Mouse (Mus musculus): ENCODE data around the gene Lrrc4.

DNA sequence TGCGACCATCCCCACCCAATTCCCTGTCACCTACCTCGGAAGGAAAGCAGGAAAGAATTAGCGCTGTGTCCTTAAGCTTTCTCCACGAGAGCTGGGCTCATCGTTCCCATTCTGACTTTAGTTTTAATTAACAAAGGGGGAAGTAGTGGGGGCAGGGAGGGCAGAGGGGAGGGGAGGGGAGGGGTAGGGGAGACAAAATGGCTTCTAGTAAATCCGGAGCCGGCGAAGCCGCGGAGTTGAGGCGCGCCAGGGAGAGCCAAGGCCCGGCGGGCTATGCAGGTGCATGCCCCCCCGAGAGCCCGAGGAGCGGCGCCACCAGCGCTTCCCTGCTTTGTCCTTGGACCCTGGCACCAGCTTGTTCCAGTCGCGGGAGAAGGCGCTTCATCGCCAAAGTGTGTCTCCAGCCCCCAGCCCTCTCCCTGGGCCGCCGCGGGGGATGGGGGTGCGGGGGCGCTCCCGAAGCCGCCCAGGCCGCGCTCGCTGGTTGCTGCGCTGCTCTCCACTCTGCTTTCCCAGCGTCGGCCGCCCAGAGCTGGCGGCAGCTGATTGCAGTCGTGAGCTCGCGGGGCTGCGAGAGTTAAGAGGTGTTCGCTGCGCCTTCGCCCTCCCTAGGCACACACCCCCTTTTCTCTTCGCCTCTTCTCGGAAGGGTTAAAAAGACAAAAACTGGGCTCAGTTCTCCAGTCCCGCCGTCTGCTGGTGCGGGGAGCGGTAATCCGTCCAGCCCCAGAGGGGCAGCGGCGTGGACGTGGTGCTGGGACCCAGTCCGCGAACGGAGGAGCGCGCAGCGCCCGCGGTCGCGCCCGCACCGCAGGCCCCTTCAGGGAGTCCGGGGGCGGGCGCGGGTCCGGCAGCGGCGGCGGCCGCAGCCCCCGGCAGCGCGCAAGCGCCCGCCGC is 555 bp upstream of the Lrrc4 start:
- TF ChIP-seq CTCF (IDR thresholded peaks at IDR 0.05; ENCODE audit: extremely low read depth, insufficient read length, insufficient replicate concordance, low read depth, low read length), result no peak
- no peak for TF ChIP-seq POLR2A (IDR thresholded peaks at IDR 0.05; ENCODE audit: low read depth, low read length)

Measured in small intestine, adult 2 months (tissue).